Mouse (Mus musculus) E14TG2a.4 (cell line): ENCODE results near the gene Clcn6.

Experiments
- CTCF ChIP-seq: conservative IDR thresholded peaks from 2 replicates; pipeline ENCODE4 v1.5.1; 2014; ENCODE audit warnings: low read length
- POU5F1 ChIP-seq: IDR thresholded peaks from 2 replicates; pipeline ENCODE4 v1.6.1; 2014; ENCODE audit warnings: low read length, borderline replicate concordance

- TF ChIP-seq CTCF (no peak), POU5F1 (no peak)
Observed at GRCm38 (mm10) chr4:147969337-147969736, 69.3 kb downstream of the Clcn6 start.
